In genomic region chr14:60909351-60909750, GRCm38 (mm10) we compare ENCODE assay signal across 26 mouse cellular contexts.
"Had no signal": no experiment of that assay in that cellular context is flagged by ENCODE, and none has a peak within 500 bp of the region (broad histone marks: within the 10 kb centered on the region; RNA-seq: fewer than 3 reads in every experiment).

No protein-coding gene starts in this region.

- H3K27me3 ChIP-seq: heart, embryonic 13.5 days; heart, embryonic 15.5 days; hindbrain, embryonic 13.5 days; hindbrain, embryonic 15.5 days; kidney, embryonic 15.5 days; limb, embryonic 13.5 days; limb, embryonic 15.5 days; liver, embryonic 13.5 days; liver, embryonic 15.5 days had no signal

- H3K36me3 ChIP-seq: heart, embryonic 13.5 days; heart, embryonic 15.5 days; hindbrain, embryonic 15.5 days; limb, embryonic 15.5 days; liver, embryonic 15.5 days had no signal

- H3K4me3 ChIP-seq: heart, adult 2 months; heart, embryonic 13.5 days; heart, embryonic 15.5 days; hindbrain, embryonic 13.5 days; hindbrain, embryonic 15.5 days; kidney, embryonic 15.5 days; limb, embryonic 13.5 days; limb, embryonic 15.5 days; liver, embryonic 13.5 days; liver, embryonic 15.5 days had no signal

- DNase-seq: gastrocnemius, postnatal 14 days; gastrocnemius, postnatal 36 days; heart, adult 2 months; heart, postnatal 14 days; heart, postnatal 36 days; kidney, adult 11 months; kidney, adult 2 months; kidney, adult 9 months; kidney, postnatal 14 days; kidney, postnatal 36 days; layer of hippocampus, adult 9-11 months; layer of hippocampus, postnatal 36 days; left cerebral cortex, postnatal 4 days; liver, embryonic 13.5 days had no signal

- H3K4me2 ChIP-seq: heart, embryonic 11.5 days; heart, embryonic 13.5 days; heart, embryonic 15.5 days; hindbrain, embryonic 13.5 days; hindbrain, embryonic 15.5 days; kidney, embryonic 15.5 days; limb, embryonic 13.5 days; limb, embryonic 15.5 days; liver, embryonic 13.5 days; liver, embryonic 15.5 days had no signal

- H3K9me3 ChIP-seq: heart, embryonic 13.5 days; heart, embryonic 15.5 days; hindbrain, embryonic 13.5 days; hindbrain, embryonic 15.5 days; kidney, embryonic 15.5 days; limb, embryonic 13.5 days; limb, embryonic 15.5 days; liver, embryonic 13.5 days; liver, embryonic 15.5 days had no signal

- ATAC-seq: hindbrain, postnatal 0 days; intestine, embryonic 16.5 days had no signal

- H3K9ac ChIP-seq: heart, embryonic 13.5 days; heart, embryonic 15.5 days; hindbrain, embryonic 13.5 days; hindbrain, embryonic 15.5 days; kidney, embryonic 15.5 days; limb, embryonic 13.5 days; limb, embryonic 15.5 days; liver, embryonic 13.5 days; liver, embryonic 15.5 days had no signal

- H3K27ac ChIP-seq: heart, adult 2 months; heart, embryonic 13.5 days; heart, embryonic 15.5 days; hindbrain, embryonic 13.5 days; hindbrain, embryonic 15.5 days; hindbrain, postnatal 0 days; kidney, embryonic 15.5 days; kidney, postnatal 0 days; limb, embryonic 13.5 days; limb, embryonic 15.5 days; liver, embryonic 13.5 days; liver, embryonic 15.5 days had no signal

- H3K4me1 ChIP-seq: liver, embryonic 13.5 days; liver, embryonic 15.5 days had no signal
